Mouse (Mus musculus): ENCODE measurements around the gene Gm44579. TPM values are rescaled to one million over a fixed set of nuclear protein-coding genes. Genes with fewer than 3 reads are reported as not detected.

Gm44579 gene
- not detected for total RNA-seq (2023)

GRCm38 (mm10) chr15:98220877-98221276, at the start of gene Gm44579, which contains the start of gene Olfr287:
Gm44579 (minus strand) TSS chr15:98220977.
Olfr287 (minus strand) TSS chr15:98221056.

GRCm38 (mm10) chr15:98257193-98257592, 36.4 kb upstream of the Gm44579 start, which contains the start of gene H1fnt:
H1fnt (minus strand) TSS chr15:98257293.

GRCm38 (mm10) chr15:98234350-98234749, 13.6 kb upstream of the Gm44579 start, which contains the start of gene Olfr286:
Olfr286 (minus strand) TSS chr15:98234450.

GRCm38 (mm10) chr15:98195442-98195841, 25.3 kb downstream of the Gm44579 start, which contains the start of gene Olfr288:
Olfr288 (minus strand) TSS chr15:98195542.

DNA sequence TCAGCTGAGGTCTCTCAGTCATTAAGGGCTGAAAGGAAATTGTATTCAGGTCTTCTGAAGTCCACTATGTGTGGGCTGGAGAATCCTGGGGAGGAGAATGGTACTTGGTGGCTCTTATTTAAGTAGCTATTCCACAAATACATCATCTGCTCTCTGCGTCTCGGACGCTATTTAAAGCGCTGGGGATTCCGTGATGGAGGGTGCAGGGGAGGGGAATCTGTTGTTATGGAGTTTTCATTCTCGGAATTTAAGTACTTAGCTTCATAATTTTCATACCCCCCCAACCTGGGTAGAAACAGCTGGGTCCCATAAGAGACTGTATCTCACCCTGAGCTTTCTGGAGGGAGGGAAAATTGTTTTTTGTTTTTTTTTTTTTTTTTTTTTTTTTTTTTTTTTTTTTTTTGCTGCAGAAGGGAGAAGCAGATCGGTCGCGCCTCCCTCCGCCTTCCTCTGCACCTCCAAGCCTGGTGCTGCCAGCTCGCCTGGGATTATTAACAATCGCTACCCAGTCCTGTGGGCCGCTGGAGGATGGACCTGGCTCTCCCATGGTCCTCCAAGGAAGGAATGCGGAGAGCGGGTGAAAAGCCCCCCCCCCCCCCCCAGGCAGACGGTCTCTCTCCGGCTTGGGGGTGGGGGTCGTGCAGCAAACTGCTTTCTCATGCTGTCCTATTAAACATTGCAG, 53.7 kb downstream of the Gm44579 start, which contains the start of gene Ccdc184:
Ccdc184 (plus strand) TSS at position 196 of the 682 bp plus-strand sequence.

GRCm38 (mm10) chr15:98165525-98165924, 55.3 kb downstream of the Gm44579 start, which contains the start of gene Asb8:
Asb8 (minus strand) TSS chr15:98165625.

Other genes starting within 250 kb of the Gm44579 start
- gene Col2a1, start 216.3 kb downstream of the Gm44579 start, total RNA-seq (2023): not detected
- gene Pfkm, start 128.4 kb downstream of the Gm44579 start, total RNA-seq (2023): 10 to 100 TPM; 10.3 to 10.4 TPM
- gene Senp1, start 127.2 kb downstream of the Gm44579 start, total RNA-seq (2023): 10 to 100 TPM; 56.0 to 58.7 TPM
- 10 to 100 TPM; 20.8 to 21.2 TPM for gene Asb8, start 55.4 kb downstream of the Gm44579 start, total RNA-seq (2023)
- gene Ccdc184, start 53.8 kb downstream of the Gm44579 start, total RNA-seq (2023): not detected
- not detected for gene Olfr288, start 25.4 kb downstream of the Gm44579 start, total RNA-seq (2023)
- not detected for gene Olfr287, start 79 bp upstream of the Gm44579 start, total RNA-seq (2023)
- gene Olfr286, start 13.5 kb upstream of the Gm44579 start, total RNA-seq (2023): not detected
- gene H1fnt, start 36.3 kb upstream of the Gm44579 start, total RNA-seq (2023): not detected
- gene Zfp641, start 75.2 kb upstream of the Gm44579 start, total RNA-seq (2023): not detected
- gene Olfr285, start 96.4 kb upstream of the Gm44579 start, total RNA-seq (2023): not detected
- not detected for gene Olfr284, start 120.0 kb upstream of the Gm44579 start, total RNA-seq (2023)
- gene Olfr283, start 160.0 kb upstream of the Gm44579 start, total RNA-seq (2023): not detected
- not detected for gene Olfr282, start 210.2 kb upstream of the Gm44579 start, total RNA-seq (2023)
- gene Olfr281, start 231.6 kb upstream of the Gm44579 start, total RNA-seq (2023): not detected
- gene OR5BS1P, start 248.9 kb upstream of the Gm44579 start, total RNA-seq (2023): not detected

All from T-cell, adult 66 days (primary cell).